Mouse (Mus musculus): ENCODE measurements at regions not wholly inside any gene's neighbourhood (a gene's known extent, or its start where the extent isn't known, plus 50 kb on each side); places are given as distances from the start of the nearest gene placed in this dataset.

DNA sequence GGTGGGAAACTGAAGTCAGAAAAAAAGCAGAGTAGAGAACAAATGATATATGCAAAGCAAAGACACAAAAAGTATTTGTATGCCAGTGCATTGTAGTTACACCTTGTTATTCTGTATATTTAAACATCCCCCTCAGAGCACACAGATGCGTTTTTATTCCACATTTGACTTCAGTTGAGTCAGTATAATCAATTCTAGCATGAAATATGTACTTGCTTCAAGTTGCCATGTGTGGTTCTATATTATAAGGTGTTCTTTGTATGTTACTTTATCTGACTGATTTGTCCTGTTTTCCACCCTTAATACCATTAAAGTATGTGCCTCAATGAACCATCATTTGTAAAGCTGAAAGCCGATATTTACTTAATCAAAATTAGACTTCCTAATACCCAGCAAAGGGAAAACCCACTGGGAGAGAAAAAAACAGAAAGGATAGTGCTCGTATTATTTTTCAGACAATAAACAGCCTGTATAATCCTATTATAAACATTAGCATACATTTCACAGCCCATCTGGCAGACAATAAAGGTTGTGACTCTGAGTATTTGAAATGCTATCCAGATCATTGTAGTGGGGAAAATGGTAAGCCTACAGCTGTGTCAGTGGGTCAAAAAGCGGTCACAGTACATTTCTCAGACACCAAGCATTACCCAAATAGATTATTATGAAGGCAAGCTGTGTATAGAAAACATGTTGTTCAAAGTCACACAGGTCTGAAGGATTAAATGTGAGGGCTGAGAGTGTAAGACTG, 189.1 kb upstream of the Bmp2 start:
- no peak for DNase-seq (ENCODE audit: low read depth, low spot score)

GRCm38 (mm10) chr2:133371490-133372215, 180.3 kb upstream of the Bmp2 start:
- DNase-seq (ENCODE audit: low read depth, low spot score), result no peak

DNA sequence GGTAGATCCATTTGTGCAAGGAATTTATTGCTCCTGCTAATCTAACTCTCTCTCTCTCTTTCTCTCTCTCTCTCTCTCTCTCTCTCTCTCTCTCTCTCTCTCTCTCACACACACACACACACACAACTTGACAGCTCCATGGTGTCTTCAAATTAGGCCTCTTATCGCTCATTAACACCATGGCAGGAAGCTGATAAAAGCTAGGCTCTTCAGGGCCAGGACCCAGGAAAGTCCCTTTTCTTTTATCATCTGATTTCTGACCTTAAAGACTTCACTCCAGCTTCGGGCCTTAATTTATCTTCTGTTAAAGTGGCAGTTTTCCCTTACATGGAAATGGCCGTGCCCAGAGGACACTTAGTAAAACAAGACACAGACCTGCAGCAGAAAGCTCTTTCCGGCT, 178.4 kb upstream of the Bmp2 start:
- peak; percentile 9 for DNase-seq (ENCODE audit: low read depth, low spot score)

DNA sequence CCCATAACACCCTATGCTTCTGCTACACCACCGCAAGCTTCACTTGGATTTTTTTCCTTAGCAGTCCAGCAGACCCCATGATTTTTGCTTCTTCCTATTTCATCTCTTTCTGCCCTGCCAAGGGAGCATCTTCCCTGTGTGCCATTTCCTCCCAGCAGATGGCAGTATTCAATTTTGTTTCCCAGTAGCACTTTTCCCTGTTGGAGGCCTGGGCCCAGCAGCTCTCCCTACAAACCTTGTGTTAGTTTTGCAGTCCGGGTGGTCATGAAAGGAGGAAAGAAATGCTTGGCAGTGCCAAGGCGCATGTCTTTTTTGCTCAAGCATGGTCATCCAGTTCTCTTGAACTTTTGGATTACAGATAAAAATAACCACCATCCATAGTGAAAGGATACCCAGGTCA, 170.9 kb upstream of the Bmp2 start:
- no peak for DNase-seq (ENCODE audit: low read depth, low spot score)

DNA sequence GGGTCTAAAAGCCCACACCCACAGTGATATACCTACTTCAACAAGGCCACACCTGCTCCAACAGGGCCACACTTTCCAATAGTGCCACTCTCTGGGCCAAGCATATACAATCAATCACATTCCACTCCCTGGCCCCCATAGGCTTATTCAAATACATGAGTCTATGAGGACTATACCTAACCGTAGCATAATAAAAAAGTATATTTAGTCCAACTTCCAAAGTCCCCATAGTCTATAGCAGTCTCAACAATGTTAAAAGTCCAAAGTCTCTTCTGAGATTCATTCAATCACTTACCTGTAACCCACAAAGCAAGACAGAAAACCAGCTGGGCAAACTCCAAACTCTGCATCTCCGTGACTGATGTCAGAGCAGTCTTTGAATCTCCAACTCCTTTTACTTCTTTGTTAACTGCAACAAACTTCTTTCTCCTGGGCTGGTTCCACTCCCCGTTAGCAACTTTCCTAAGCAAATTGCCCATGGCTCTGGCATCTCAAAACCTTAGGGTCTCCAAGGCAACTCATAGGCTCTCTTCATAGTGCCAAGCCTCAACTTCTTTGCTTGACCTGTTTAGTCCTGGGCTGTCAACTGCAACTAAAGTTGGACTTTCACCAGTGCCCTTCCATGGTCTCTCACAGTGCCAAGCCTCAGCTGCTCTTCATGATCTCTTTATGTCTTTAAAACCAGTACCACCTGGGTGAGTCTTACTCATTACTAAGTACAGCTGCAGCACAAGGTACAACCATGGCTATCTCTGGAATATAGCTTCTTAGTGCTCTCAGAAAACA, 168.6 kb upstream of the Bmp2 start:
- DNase-seq (ENCODE audit: low read depth, low spot score), result no peak

GRCm38 (mm10) chr2:133385297-133385696, 166.7 kb upstream of the Bmp2 start:
- no peak for DNase-seq (ENCODE audit: low read depth, low spot score)

DNA sequence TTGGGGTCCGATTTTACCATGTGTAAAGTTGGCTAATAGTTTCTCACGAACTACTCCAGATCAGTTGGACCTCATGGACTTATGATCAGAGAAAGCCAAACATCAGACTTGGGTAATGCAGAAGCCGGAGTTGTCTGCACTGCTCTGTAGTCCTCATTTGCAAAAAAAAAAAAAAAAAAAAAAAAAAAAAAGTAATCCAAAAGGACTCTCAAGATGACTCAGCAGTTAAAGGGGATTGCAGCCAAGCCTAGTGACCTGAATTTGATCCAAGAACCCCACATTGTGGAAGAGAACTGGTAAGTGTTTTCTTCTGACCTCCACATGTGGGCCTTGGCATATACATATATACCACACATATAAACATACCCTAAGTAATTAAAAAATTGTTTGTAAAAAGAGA, 164.6 kb upstream of the Bmp2 start:
- DNase-seq (ENCODE audit: low read depth, low spot score), result no peak

GRCm38 (mm10) chr2:133392298-133392697, 159.7 kb upstream of the Bmp2 start:
- DNase-seq (ENCODE audit: low read depth, low spot score), result no peak

DNA sequence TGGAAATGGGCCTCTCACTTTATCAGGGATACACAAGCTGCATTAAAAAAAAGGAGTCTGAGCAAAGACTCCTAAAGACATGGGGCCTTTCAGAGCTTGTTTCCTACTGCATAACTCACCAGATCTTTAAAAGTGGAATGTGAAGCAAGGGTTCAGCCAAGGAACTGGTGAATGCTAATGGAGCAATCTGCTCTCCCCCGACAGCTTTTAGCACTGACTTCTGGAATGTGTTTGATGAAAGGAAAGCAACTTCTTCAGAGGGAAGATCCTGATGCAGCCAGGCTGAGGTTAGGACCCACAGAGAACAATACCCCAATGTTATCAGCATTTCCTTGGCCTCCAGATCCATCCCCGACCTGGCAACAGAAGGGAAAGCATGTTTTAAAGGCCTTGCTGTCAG, 154.4 kb upstream of the Bmp2 start:
- DNase-seq (ENCODE audit: low read depth, low spot score), result no peak

- DNase-seq (ENCODE audit: low read depth, low spot score), result peak; percentile 71
These were observed 152.8 kb upstream of the Bmp2 start for GRCm38 (mm10) chr2:133399059-133399690.

- DNase-seq (ENCODE audit: low read depth, low spot score), result no peak
These were observed 151.0 kb upstream of the Bmp2 start for GRCm38 (mm10) chr2:133400963-133401362.

DNA sequence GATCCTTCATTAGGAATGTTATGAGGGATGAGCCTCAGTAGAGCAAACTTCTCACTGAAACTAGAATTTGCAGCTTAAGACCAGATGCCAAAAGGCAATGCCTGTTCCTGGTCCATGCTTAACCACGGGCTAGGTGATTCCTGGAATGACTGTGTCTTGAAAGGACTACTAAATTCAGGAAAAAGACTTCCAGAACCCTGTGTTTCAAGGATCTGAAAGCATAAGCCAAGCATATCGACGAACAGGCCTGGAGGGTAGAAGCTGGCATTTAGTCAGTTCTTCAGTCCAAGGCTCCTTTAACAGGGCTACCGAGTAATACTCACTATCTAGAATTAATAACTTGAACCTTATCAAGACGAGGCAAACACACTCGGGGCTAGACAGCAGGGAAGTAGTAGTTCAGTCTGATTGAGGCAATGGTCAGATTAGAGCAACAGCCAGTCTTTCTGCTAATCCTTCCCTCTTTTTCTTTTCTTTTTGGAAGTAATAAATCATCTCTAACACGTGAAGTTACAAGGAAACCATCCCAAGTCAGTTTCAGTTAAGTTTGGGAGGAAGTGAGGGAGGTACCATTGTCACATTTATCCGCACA, 134.9 kb upstream of the Bmp2 start:
- no peak for DNase-seq (ENCODE audit: low read depth, low spot score)

DNA sequence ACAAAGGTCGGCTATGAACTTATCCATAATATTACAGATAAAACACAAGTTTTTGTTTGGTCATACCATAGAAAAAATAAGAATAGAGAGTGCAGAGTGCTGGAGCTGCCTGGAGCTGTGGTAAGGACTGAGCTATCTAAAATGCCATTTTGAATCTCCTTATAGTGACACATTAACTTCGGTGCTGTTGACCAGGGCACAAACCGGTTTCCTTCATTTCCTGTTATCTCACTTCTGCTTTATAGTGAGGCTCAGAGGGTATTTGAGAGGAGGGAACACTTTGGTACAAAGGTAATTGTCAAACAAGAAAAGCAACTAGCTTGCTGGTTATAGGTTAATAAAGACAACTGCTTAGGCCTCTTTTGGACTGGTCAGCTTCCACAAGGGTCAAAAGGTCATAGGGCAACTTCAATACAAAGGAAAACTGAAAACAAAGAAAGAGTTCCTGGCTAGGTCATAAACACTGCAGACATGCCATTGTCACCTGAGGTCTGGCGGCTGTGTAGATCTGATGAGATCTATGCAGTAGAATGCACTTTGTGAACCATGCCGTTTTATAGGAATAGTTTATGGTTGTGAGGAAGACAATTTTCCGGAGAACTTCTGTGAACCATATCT, 132.2 kb upstream of the Bmp2 start:
- DNase-seq (ENCODE audit: low read depth, low spot score), result no peak

GRCm38 (mm10) chr2:133425538-133425937, 126.4 kb upstream of the Bmp2 start:
- DNase-seq (ENCODE audit: low read depth, low spot score), result no peak

GRCm38 (mm10) chr2:133427039-133427438, 124.9 kb upstream of the Bmp2 start:
- no peak for DNase-seq (ENCODE audit: low read depth, low spot score)

DNA sequence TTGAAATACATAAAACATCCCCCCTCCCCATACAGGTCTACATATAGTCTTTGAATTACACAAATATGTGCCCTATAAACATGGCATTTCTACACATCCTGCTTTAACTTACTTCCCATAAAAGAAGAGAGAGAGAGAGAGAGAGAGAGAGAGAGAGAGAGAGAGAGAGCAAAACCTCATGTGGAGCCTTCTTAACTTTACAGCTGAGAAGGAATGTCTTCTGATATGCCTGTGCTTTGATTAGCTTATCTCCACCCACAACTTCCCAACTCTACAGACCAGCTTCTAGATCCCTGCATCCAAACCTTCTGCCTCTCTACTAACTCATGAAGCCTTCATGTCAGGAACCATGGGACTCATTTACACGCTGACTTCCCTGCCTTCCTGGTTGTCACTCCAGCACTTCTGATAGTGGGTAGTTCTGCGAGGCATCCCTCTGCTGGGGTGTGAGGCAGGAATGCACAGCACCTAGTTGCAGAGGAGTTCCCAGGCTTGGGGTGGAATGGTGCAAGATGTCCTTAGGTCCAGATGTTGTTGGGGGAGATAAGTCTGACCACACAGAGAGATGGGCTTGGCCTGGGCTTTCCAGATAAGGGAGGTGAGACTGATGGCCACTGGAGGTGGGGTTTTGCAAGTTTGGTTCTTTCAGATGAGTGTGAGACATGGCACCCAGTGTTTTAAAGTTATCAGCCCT, 122.4 kb upstream of the Bmp2 start:
- DNase-seq (ENCODE audit: low read depth, low spot score), result no peak

GRCm38 (mm10) chr2:133430741-133431438, 121.1 kb upstream of the Bmp2 start:
- DNase-seq (ENCODE audit: low read depth, low spot score), result peak; percentile 25

- no peak for DNase-seq (ENCODE audit: low read depth, low spot score)
These were observed 119.7 kb upstream of the Bmp2 start for GRCm38 (mm10) chr2:133432141-133432813.
